Mouse (Mus musculus) CH12.LX (cell line): ENCODE results near the gene Tmem170b.

Experiments
- CHD1 ChIP-seq: IDR thresholded peaks from 2 replicates; pipeline ENCODE4 v1.6.1; 2012; ENCODE audit warnings: low read depth, low read length, improper control_type of control experiment, inconsistent platforms
- CHD2 ChIP-seq: IDR thresholded peaks from 2 replicates; pipeline ENCODE4 v1.6.1; 2011; ENCODE audit warnings: low read length, improper control_type of control experiment
- E2F4 ChIP-seq: IDR thresholded peaks from 2 replicates; pipeline ENCODE4 v1.6.1; 2011; ENCODE audit warnings: low read depth, low read length, improper control_type of control experiment; ENCODE audit not compliant: insufficient replicate concordance
- EP300 ChIP-seq: IDR thresholded peaks from 2 replicates; pipeline ENCODE4 v1.6.1; 2011; ENCODE audit warnings: low read length, improper control_type of control experiment
- NRF1 ChIP-seq: IDR thresholded peaks from 2 replicates; pipeline ENCODE4 v1.6.1; 2014; ENCODE audit warnings: low read depth, mild to moderate bottlenecking, inconsistent platforms, low read length, improper control_type of control experiment, moderate library complexity
- TBP ChIP-seq: conservative IDR thresholded peaks from 2 replicates; pipeline ENCODE4 v1.6.1; 2011; ENCODE audit warnings: low read depth, low read length, improper control_type of control experiment
- UBTF ChIP-seq: IDR thresholded peaks from 2 replicates; pipeline ENCODE4 v1.6.1; 2012; ENCODE audit warnings: low read depth, mild to moderate bottlenecking, inconsistent platforms, low read length, improper control_type of control experiment, moderate library complexity

- TF ChIP-seq NRF1 (no peak), CHD2 (no peak), TBP (no peak), CHD1 (no peak), UBTF (no peak), E2F4 (no peak), EP300 (no peak)
Measured at GRCm38 (mm10) chr13:41583666-41584357, 21.9 kb upstream of the Tmem170b start.
